Mouse (Mus musculus): ENCODE results near the gene Wdr25. TPM values are rescaled to one million over a fixed set of nuclear protein-coding genes. Genes with fewer than 3 reads are reported as not detected.

Gene Wdr25
- total RNA-seq, 2 experiments from 2014 or later: 11.0 to 12.2 TPM

- no peak overlapping the region for H3K27ac ChIP-seq
- H3K4me3 ChIP-seq: no peak overlapping the region
- no peak for TF ChIP-seq CTCF (conservative IDR thresholded peaks at IDR 0.05)
- no peak for DNase-seq (ENCODE audit: low spot score in 2 of 2)
These were observed 36.0 kb downstream of the Wdr25 start for GRCm38 (mm10) chr12:108929475-108929874.

GRCm38 (mm10) chr12:108931341-108932053, 38.1 kb downstream of the Wdr25 start:
- Histone ChIP-seq H3K27ac (no peak overlapping the region), H3K4me3 (no peak overlapping the region)
- TF ChIP-seq CTCF (conservative IDR thresholded peaks at IDR 0.05): no peak
- no peak for DNase-seq (ENCODE audit: low spot score in 2 of 2)

- no peak overlapping the region for H3K4me3 ChIP-seq
- DNase-seq (ENCODE audit: low spot score in 2 of 2): no peak
- TF ChIP-seq CTCF (conservative IDR thresholded peaks at IDR 0.05): no peak
- H3K27ac ChIP-seq: no peak overlapping the region
These were observed 38.7 kb downstream of the Wdr25 start for GRCm38 (mm10) chr12:108932113-108932512.

GRCm38 (mm10) chr12:108934231-108934630, 40.8 kb downstream of the Wdr25 start:
- DNase-seq (ENCODE audit: low spot score in 2 of 2): no peak
- H3K4me3 ChIP-seq: no peak overlapping the region
- no peak for TF ChIP-seq CTCF (conservative IDR thresholded peaks at IDR 0.05)
- peak overlapping the region; percentile 14; the same call in 1 of the 2 replicates for H3K27ac ChIP-seq

GRCm38 (mm10) chr12:108936834-108937233, 43.4 kb downstream of the Wdr25 start:
- Histone ChIP-seq H3K4me3 (no peak overlapping the region), H3K27ac (no peak overlapping the region)
- no peak for TF ChIP-seq CTCF (conservative IDR thresholded peaks at IDR 0.05)
- DNase-seq (ENCODE audit: low spot score in 2 of 2): no peak

GRCm38 (mm10) chr12:108937506-108937905, 44.1 kb downstream of the Wdr25 start:
- DNase-seq (ENCODE audit: low spot score in 2 of 2): no peak
- Histone ChIP-seq H3K27ac (no peak overlapping the region), H3K4me3 (no peak overlapping the region)
- TF ChIP-seq CTCF (conservative IDR thresholded peaks at IDR 0.05): no peak

DNA sequence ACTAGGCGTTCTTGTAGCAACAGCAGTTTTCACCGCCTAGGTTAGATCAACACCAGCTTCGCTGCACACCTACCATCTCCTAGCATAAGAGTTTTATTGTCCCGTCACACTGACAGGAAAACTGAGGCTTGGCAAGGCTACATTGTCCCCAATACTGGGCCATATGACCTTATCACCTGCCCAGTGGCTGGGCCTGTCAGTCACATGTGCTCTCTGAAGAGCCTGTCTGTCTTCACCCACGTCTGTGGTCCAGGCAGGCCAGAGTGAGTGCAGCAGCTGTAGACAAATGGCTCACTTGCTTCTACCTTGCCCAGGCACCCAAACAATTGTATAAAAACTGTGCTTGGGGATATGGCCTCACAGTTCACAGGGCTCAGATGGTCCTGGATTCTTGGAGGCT, 45.4 kb downstream of the Wdr25 start:
- Histone ChIP-seq H3K4me3 (no peak overlapping the region), H3K27ac (no peak overlapping the region)
- TF ChIP-seq CTCF (conservative IDR thresholded peaks at IDR 0.05): no peak
- DNase-seq (ENCODE audit: low spot score in 2 of 2): no peak

DNA sequence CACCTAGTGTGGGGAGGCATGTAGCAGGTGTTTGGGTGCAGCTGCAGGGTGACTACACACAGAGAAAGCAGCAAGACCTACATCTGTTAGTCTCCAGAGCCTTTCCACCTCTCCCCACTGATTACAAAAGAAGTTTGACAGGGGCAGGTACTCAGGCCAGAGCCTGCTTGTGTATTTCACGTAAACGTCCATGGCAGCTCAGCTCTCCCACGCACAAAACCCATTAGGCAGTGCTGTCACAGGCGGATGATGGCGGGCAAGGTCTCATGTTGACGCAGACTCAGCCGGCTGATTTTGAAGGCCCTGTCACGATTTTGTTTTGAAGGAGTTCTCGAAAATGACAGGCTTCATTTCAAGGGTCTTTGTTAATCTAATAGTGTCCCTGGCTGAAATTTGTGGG, 45.9 kb downstream of the Wdr25 start:
- Histone ChIP-seq H3K27ac (no peak overlapping the region), H3K4me3 (no peak overlapping the region)
- DNase-seq (ENCODE audit: low spot score in 2 of 2): no peak
- TF ChIP-seq CTCF (conservative IDR thresholded peaks at IDR 0.05): no peak

DNA sequence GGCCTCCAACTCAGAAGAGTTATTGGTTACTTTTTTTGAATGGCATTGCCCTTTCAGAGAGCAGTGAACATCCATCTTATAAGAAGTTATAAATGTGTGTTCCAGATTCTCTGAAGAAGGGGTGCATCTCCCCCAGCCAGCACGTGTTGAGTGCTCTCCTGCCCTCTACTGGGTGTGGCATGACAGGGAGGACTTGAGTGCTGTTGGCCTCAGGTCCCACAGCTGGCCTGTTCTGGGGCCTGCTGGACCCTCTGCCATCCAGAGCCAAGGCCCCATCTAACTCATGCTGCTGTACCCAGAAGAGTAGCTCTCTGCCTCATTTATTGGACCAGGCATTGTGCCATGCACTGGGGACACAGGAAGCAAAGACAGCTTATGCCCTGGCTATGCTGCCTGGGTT, 46.8 kb downstream of the Wdr25 start:
- TF ChIP-seq CTCF (conservative IDR thresholded peaks at IDR 0.05): no peak
- Histone ChIP-seq H3K4me3 (no peak overlapping the region), H3K27ac (no peak overlapping the region)
- DNase-seq (ENCODE audit: low spot score in 2 of 2): no peak

DNA sequence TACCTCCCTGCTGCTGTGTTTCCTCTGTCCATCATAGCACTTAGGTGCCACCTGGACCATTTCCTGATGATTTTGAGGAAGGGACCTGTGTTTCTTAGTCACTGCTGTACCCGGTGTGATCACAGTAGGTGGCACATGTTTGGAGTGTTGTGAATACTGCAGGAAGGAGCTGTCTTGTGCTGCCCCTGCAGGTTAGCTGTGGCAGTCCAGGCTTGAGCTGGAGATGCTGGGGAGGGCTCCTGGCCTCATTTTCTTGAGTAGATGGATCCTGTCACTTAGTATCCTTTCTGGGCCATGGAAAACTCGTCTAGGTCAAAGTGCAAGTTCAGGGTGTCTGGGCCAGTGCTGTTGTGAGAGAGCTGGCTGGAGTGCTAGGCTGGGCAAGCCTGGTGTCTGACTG, 47.9 kb downstream of the Wdr25 start:
- peak; percentile 51 for TF ChIP-seq CTCF (conservative IDR thresholded peaks at IDR 0.05)
- no peak for DNase-seq (ENCODE audit: low spot score in 2 of 2)
- Histone ChIP-seq H3K4me3 (no peak overlapping the region), H3K27ac (no peak overlapping the region)

DNA sequence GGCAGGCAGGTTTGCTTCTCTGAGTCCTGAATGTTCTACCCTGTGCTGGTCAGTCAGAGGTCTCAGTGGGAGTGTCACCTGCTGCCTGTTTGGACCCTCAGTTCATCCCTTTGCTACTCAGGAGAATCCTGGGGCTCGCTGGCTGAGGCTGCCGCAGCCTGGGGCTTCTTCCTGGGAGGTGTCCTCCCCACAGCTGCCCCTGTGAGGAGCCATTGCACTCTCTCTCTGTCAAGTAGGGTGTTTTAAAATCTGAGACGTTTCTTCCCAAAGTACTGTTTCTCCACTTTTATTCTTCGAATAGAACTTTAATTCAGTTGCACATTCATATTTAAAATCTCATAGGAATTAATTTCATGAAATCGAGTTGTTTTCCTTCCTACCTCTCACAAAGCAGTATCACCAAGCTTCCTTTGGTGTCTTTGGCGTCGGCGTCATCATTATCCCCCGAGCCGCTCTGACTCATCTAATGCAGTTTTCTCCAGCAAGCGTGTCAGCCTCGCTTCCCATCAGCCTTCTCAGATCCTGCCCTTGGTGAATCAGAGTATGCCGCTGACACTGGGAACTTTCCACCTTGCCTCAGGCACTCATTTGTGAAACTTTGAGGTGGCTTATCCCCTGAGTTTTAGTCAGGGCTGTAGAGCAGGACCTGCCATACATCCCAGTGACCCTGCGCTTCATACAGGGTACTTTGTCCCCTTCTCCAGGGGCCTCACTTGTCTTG, 48.9 kb downstream of the Wdr25 start:
- no peak for DNase-seq (ENCODE audit: low spot score in 2 of 2)
- H3K4me3 ChIP-seq: no peak overlapping the region
- no peak overlapping the region for H3K27ac ChIP-seq
- TF ChIP-seq CTCF (conservative IDR thresholded peaks at IDR 0.05): peak; percentile 59

- DNase-seq (ENCODE audit: low spot score in 2 of 2): peak; percentile 41 to 45
- no peak for TF ChIP-seq CTCF (conservative IDR thresholded peaks at IDR 0.05)
- H3K4me3 ChIP-seq: no peak overlapping the region
- no peak overlapping the region for H3K27ac ChIP-seq
These were observed 59.6 kb downstream of the Wdr25 start for GRCm38 (mm10) chr12:108953011-108953550.

DNA sequence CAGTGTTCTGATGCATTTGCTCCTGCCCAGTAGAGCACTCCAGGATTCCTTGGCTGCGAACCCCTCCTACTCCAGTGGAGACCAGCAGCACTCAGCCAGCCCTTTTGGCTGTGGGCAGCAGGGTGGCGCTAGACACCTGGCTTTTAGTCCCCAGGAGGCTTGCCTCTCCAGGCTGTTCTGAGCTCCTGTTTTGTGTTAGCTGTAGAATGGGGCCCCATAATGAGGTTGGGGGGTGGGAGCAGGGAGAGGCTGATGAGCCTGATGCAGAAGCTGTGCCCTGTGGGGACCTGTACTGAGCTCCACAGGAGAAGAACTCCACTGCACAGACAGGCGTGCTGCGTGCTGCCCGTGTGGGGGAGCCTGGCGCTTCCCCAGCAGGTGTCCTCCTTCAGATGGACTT, 60.4 kb downstream of the Wdr25 start:
- no peak overlapping the region for H3K4me3 ChIP-seq
- TF ChIP-seq CTCF (conservative IDR thresholded peaks at IDR 0.05): peak; percentile 73
- H3K27ac ChIP-seq: no peak overlapping the region
- peak in 1 of 2 experiments; percentile 21 for DNase-seq (ENCODE audit: low spot score in 2 of 2)
